In the genomic region with DNA sequence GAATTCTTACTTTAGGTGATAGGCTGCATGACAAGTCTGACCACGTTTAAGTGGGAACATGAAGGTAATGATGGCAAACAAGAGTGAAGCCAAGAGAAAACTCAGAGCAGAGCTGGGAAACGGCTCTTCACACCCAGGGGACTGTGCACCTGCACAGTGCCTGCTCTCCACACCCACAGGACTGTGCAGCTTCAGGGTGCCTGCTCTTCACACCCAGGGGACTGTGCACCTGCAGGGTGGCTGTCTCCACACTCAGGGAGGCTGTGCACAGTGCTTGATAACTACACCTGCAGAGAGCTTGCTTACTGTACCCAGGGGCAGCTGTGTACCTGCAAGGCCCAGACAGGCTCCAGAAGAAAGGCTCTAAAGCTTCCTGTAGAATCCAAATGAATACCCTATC, we compare ENCODE assay signal across 14 mouse cellular contexts.
"Had no signal": no experiment of that assay in that cellular context is flagged by ENCODE, and none has a peak within 500 bp of the region (broad histone marks: within the 10 kb centered on the region; RNA-seq: fewer than 3 reads in every experiment).

No protein-coding gene starts in this region.

- H3K36me3 ChIP-seq: limb, embryonic 13.5 days; liver, embryonic 15.5 days; midbrain, embryonic 12.5 days; neural tube, embryonic 13.5 days had no signal

- H3K4me3 ChIP-seq: limb, embryonic 13.5 days; liver, embryonic 15.5 days; midbrain, embryonic 12.5 days; neural tube, embryonic 13.5 days had no signal

- H3K4me1 ChIP-seq: limb, embryonic 13.5 days; liver, embryonic 15.5 days had no signal

- H3K27ac ChIP-seq: kidney, postnatal 0 days; limb, embryonic 13.5 days; liver, embryonic 15.5 days; midbrain, embryonic 12.5 days; neural tube, embryonic 13.5 days had no signal

- H3K9me3 ChIP-seq: limb, embryonic 13.5 days; liver, embryonic 15.5 days; midbrain, embryonic 12.5 days; neural tube, embryonic 13.5 days had no signal

- H3K4me2 ChIP-seq: limb, embryonic 13.5 days; liver, embryonic 11.5 days; liver, embryonic 15.5 days; lung, embryonic 14.5 days; midbrain, embryonic 12.5 days; neural tube, embryonic 13.5 days had no signal

- H3K9ac ChIP-seq: limb, embryonic 13.5 days; liver, embryonic 15.5 days; lung, embryonic 14.5 days; midbrain, embryonic 12.5 days; neural tube, embryonic 13.5 days had no signal

- ATAC-seq: hindbrain, embryonic 16.5 days; inflammation-experienced regulatory T-cells, adult 6 months; intestine, postnatal 0 days; midbrain, embryonic 16.5 days had no signal

- H3K27me3 ChIP-seq: liver, embryonic 15.5 days had no signal

- DNase-seq: kidney, adult 8-10 months; kidney, postnatal 36 days; lung, embryonic 14.5 days; right cerebral cortex, postnatal 14 days had no signal
